Mouse (Mus musculus): ENCODE data around the gene Iqcc.

Gene Iqcc

DNA sequence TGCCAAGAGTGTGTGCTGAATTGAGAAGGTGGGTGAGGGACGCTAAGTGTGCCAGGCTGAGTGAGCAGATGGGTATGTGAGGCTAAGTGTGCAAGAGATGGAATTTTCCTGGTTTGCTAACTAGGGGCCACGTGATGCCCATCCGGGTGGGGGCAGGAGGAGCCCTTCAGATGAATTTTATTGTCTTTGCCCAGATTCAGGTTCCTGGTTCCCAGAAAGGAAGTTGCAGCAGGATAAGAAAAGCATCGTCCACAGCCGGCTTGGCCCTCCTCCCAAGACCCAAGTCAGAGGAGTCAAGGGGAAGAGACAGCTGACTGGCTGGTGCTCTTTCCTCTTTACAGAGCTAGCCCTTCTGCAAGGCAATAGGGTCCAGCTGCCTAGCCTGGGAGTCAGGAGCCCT lies 40.4 kb downstream of the Iqcc start, which contains the start of gene Fam167b:
Gene Fam167b, minus strand, starts transcription at position 84 of the 400 bp plus-strand sequence.
- no peak for DNase-seq (ENCODE audit: low read depth, low spot score)

DNA sequence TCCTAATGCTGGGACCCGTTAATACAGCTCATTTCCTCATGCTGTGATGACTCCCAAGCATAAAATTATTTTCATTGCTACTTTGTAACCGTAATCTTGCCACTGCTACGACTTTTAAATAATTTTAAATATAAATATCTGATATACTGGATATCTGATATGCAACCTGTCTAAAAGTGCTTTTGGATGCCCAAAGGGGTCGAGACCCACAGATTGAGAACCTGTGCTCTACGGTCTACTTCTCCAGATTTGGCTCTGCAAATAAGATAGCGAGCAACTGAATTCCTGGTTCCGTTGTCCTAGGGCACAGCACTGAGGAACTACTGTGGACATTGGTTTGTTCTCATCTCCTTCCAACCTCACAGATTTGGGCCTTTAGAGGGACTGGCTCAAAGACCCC lies 41.2 kb downstream of the Iqcc start:
- no peak for DNase-seq (ENCODE audit: low read depth, low spot score)

DNA sequence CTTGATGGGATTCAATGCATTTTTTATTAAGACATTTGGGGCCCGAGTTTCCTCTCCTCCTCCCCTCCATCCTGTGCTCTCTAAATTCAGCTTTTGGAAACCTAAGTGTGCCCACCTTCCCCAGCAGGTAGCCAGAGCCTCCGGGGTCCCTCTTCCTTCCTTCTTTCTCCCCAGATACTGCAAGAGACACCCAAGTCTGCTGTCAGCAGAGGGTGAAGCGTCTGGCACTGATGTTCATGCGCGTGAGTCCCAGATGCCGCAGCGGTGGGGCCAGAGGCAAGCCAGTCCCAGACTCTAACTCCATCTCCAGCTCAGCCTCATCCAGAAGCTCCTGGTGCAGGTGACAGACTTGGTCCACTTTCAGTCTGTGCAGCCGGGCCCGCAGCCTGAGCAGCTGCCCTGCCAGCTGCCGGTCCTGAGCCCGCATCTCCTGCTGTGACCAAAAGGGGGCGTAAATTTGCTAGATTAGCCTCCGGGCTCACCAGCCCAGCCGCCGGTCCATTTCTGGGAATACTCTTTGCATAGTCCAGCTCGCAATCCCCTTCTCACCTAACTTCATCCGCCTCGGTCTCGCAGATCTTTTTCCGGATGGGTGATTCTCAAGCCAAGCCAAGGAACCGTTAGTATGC lies 41.9 kb downstream of the Iqcc start:
- DNase-seq (ENCODE audit: low read depth, low spot score): peak; percentile 91

DNA sequence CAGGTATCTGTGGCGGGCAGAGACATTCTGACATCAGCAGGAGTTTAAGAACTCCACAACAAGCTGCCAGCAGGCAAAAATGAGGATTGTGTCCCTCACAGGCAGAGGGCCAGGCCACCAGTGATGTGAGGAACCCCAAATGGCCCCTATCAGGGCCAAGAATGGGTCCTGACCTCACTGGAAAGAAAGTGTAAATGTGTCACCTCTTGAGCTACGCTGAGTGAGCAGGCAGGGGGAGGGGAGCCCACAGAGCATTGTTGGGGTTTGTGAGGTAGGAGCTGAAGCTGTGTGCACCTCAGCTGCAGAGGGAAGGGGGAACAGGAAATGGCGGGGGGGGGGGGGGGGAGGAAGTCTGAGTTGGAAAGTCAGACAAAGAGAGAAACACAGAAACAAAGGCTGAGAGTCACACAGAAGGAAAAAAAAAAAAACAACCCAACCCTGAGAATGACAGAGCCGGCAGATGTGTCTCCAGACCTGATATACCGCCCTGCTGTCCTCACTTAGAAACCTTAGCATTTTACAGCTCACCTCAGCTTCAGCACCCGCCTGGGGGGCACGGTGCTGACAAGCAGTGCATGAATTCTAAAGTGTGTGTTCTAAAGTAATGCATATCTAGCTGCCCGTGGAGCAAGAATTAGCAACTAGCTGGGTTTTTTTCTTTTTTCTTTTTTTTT lies 43.6 kb downstream of the Iqcc start:
- peak; percentile 90 for DNase-seq (ENCODE audit: low read depth, low spot score)

- no peak for DNase-seq (ENCODE audit: low read depth, low spot score)
These were observed 45.5 kb downstream of the Iqcc start, which contains the start of gene Lck for GRCm38 (mm10) chr4:129573430-129573829. Gene Lck, minus strand, starts transcription at chr4:129573641.

- no peak for DNase-seq (ENCODE audit: low read depth, low spot score)
These were observed 45.9 kb downstream of the Iqcc start for GRCm38 (mm10) chr4:129573093-129573370.

GRCm38 (mm10) chr4:129572236-129573092 lies 46.4 kb downstream of the Iqcc start:
- no peak for DNase-seq (ENCODE audit: low read depth, low spot score)

DNA sequence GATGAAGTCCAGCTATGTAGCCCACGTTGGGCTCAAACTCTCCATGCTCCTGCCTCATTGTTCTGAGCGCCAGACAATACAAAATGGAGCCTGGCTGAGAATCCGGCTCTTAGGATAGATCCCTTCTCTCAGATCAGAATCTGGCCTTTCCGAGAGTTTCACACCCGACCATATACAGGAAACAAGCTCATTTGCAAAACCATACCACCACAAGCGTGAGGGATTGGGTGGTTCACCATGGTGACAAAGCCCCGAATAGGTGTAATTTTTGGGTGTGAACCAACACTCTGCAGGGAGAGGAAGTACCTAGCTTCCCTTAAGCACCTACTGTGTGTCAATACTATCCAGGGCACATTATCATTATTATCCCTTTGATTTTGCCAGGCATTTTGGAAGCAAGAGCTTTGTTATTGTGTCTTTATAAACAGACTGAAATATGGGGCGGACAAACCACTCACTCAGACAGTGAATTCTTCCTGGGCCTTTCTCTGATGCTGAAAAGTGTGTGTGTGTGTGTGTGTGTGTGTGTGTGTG lies 47.3 kb downstream of the Iqcc start:
- DNase-seq (ENCODE audit: low read depth, low spot score): no peak

- DNase-seq (ENCODE audit: low read depth, low spot score): no peak
These were observed 48.9 kb downstream of the Iqcc start for GRCm38 (mm10) chr4:129570028-129570427.

DNA sequence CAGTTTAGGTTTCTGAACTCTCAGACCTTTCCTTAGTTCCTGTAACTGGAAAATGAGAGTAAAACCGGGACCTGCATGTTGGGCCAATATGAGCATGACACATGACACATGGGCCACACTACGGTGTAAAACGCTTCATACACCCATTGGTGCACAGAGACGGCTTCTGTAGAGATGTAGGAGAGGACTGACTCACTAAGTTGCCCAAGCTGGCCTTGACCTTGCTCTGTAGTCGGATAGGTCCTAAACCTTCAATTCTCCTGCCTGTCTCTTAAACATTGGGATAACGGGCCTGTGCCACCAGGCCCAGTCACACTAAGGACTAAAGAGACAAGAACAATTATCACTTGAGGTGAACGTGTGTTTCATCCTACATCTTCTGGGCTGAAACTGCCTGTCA lies 50.5 kb downstream of the Iqcc start:
- DNase-seq (ENCODE audit: low read depth, low spot score): no peak

- no peak for DNase-seq (ENCODE audit: low read depth, low spot score)
These were observed 53.8 kb downstream of the Iqcc start for GRCm38 (mm10) chr4:129565139-129565538.

All from A20 (cell line).